Mouse (Mus musculus): ENCODE measurements at regions not wholly inside any gene's neighbourhood (a gene's known extent, or its start where the extent isn't known, plus 50 kb on each side); places are given as distances from the start of the nearest gene placed in this dataset.

DNA sequence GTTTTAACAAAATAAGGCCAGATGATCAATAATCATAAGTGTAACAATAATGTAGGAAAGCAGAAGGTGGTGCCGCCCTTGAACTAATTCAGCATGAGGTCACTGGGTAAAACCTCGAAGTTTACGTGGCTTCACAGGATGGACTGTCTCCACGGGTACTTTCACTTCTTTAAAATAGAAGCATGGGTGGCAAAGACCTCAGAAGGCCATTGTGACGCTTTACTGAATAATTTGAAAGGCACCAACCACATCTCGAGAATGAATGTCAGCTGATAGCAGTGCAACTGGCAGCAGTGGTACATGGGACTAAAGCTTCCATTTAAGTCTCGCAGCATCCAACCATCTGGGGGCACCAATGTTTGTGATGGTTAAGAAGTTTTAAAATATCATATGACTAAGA is 530.6 kb downstream of the Lmo4 start:
- Histone ChIP-seq H3K9ac (ENCODE audit: low read depth, low read length) (no peak overlapping the region), H3K4me2 (no peak overlapping the region), H3K27ac (ENCODE audit: low read depth, low read length) (no peak overlapping the region), H3K4me3 (ENCODE audit: low read depth, low read length) (no peak overlapping the region), H3K36me3 (ENCODE audit: control insufficient read depth, insufficient read depth, low read length) (no peaks in the 10 kb centered on the region), H3K9me3 (ENCODE audit: control insufficient read depth, low read length) (no peaks in the 10 kb centered on the region), H3K4me1 (replicated peaks; ENCODE audit: control insufficient read depth, insufficient read depth, low read length) (no peaks in the 10 kb centered on the region), H3K27me3 (replicated peaks; ENCODE audit: control insufficient read depth, insufficient read depth, low read length) (no peaks in the 10 kb centered on the region)
- DNase-seq (ENCODE audit: low spot score) (no peak), ATAC-seq (replicated peaks; ENCODE audit: low FRiP score) (no peak)
- 85% methylated on average over 7 of the region's 7 CpGs for WGBS

- H3K27ac ChIP-seq (ENCODE audit: low read depth, low read length) = no peak overlapping the region
- no peaks in the 10 kb centered on the region for H3K4me1 ChIP-seq (replicated peaks; ENCODE audit: control insufficient read depth, insufficient read depth, low read length)
- H3K4me3 ChIP-seq (ENCODE audit: low read depth, low read length) = no peak overlapping the region
- no peak overlapping the region for H3K9ac ChIP-seq (ENCODE audit: low read depth, low read length)
- no peak overlapping the region for H3K4me2 ChIP-seq
- no peaks in the 10 kb centered on the region for H3K27me3 ChIP-seq (replicated peaks; ENCODE audit: control insufficient read depth, insufficient read depth, low read length)
- no peaks in the 10 kb centered on the region for H3K9me3 ChIP-seq (ENCODE audit: control insufficient read depth, low read length)
- WGBS = 76% methylated on average over 5 of the region's 5 CpGs
- H3K36me3 ChIP-seq (ENCODE audit: control insufficient read depth, insufficient read depth, low read length) = no peaks in the 10 kb centered on the region
- DNase-seq (ENCODE audit: low spot score) = no peak
- ATAC-seq (replicated peaks; ENCODE audit: low FRiP score) = no peak
These were observed 542.9 kb downstream of the Lmo4 start for GRCm38 (mm10) chr3:143662041-143662685.

DNA sequence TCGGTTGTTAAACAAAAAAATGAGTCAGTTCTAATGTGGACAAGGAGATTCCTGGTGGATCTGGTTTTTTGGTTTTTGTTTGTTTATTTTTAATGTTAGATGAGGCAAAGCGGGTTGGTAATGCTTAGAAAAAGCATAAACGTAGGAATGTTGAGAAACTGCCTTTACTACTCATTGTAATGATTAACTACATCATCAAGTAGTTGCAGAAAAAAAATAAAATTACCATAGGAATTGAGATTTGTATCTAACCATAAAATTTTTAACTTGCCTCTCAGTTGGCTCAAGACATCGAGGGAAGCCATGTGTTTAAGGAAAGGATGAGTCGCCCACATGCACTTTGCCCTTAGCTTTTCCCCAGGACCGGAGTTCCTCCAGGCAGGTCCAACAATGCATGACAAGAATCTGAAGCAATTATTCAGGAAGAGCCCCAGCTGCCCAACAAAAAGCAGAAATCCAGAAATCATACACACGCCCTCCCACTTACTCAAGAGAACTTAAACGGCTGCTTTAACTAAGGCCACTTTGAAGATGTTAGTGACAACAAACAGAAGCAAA is 545.5 kb downstream of the Lmo4 start:
- no peak overlapping the region for H3K27ac ChIP-seq (ENCODE audit: low read depth, low read length)
- H3K27me3 ChIP-seq (replicated peaks; ENCODE audit: control insufficient read depth, insufficient read depth, low read length) = no peaks in the 10 kb centered on the region
- no peaks in the 10 kb centered on the region for H3K4me1 ChIP-seq (replicated peaks; ENCODE audit: control insufficient read depth, insufficient read depth, low read length)
- no peak overlapping the region for H3K9ac ChIP-seq (ENCODE audit: low read depth, low read length)
- ATAC-seq (replicated peaks; ENCODE audit: low FRiP score) (no peak), DNase-seq (ENCODE audit: low spot score) (no peak)
- no peaks in the 10 kb centered on the region for H3K36me3 ChIP-seq (ENCODE audit: control insufficient read depth, insufficient read depth, low read length)
- WGBS = 79% methylated on average over 8 of the region's 8 CpGs
- no peak overlapping the region for H3K4me2 ChIP-seq
- H3K4me3 ChIP-seq (ENCODE audit: low read depth, low read length) = no peak overlapping the region
- H3K9me3 ChIP-seq (ENCODE audit: control insufficient read depth, low read length) = no peaks in the 10 kb centered on the region

DNA sequence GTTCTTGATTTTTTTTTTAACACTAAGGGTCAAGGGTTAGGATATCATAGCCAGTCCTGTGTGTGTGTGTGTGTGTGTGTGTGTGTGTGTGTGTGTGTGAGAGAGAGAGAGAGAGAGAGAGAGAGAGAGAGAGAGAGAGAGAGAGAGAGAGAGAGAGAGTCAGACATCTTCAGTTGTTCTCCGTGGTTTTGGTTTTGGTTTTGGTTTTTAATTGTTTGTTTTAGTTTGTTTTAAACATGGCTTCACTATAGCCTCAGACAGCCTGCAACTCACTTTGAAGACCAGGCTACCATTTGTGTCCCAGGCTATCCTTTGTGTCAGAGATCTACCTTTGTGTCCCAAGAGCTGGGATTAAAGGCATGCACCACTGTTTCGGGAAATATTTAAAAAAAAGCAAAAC is 557.8 kb downstream of the Lmo4 start:
- Histone ChIP-seq H3K4me3 (ENCODE audit: low read depth, low read length) (no peak overlapping the region), H3K4me2 (no peak overlapping the region), H3K27ac (ENCODE audit: low read depth, low read length) (no peak overlapping the region), H3K27me3 (replicated peaks; ENCODE audit: control insufficient read depth, insufficient read depth, low read length) (no peaks in the 10 kb centered on the region), H3K9me3 (ENCODE audit: control insufficient read depth, low read length) (no peaks in the 10 kb centered on the region), H3K36me3 (ENCODE audit: control insufficient read depth, insufficient read depth, low read length) (no peaks in the 10 kb centered on the region), H3K9ac (ENCODE audit: low read depth, low read length) (no peak overlapping the region), H3K4me1 (replicated peaks; ENCODE audit: control insufficient read depth, insufficient read depth, low read length) (no peaks in the 10 kb centered on the region)
- DNase-seq (ENCODE audit: low spot score) (no peak), ATAC-seq (replicated peaks; ENCODE audit: low FRiP score) (no peak)
- WGBS = 85% methylated on average over 2 of the region's 2 CpGs

DNA sequence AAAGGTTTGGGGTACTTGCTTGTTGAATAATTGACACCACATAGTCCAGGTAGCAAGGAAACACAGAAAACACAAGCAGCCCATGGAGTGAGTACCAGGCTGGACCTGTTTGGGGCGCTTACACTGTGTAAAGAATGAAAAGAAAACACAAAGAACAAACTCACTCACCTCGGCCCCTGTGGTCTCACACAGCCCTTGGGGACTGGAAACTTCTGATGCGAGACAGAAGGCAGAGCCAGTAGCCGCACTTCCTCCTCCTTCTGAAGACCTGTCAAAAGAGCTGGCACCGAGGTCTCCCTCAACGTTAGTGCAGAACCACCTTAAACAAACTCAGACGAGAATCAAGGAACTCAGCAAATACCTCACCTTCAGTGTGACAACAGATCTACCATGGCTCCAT is 558.2 kb downstream of the Lmo4 start:
- no peak for ATAC-seq (replicated peaks; ENCODE audit: low FRiP score)

DNA sequence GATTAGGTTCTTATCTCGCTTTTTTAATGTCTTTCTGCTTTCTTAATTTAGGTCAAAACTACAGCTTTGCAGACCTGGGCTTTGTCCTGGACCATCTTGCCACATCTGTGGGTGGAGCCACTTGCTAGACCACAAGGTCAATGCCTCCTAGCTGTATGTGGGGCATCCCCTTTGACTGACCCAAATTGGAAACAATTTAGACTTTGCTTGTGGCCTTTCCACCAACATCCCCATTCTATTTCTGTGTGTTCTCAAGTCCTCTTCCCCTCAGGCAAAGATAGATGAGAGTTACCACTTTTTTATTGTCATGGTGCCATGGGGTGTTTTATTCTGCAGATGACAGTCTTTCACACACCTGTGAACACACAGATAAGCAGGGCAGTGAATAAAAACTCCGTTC is 572.0 kb downstream of the Lmo4 start:
- 71% methylated on average over 2 of the region's 2 CpGs for WGBS
- Histone ChIP-seq H3K4me2 (no peak overlapping the region), H3K9me3 (ENCODE audit: control insufficient read depth, low read length) (no peaks in the 10 kb centered on the region), H3K9ac (ENCODE audit: low read depth, low read length) (no peak overlapping the region), H3K27me3 (replicated peaks; ENCODE audit: control insufficient read depth, insufficient read depth, low read length) (no peaks in the 10 kb centered on the region), H3K4me3 (ENCODE audit: low read depth, low read length) (no peak overlapping the region), H3K36me3 (ENCODE audit: control insufficient read depth, insufficient read depth, low read length) (no peaks in the 10 kb centered on the region), H3K27ac (ENCODE audit: low read depth, low read length) (no peak overlapping the region), H3K4me1 (replicated peaks; ENCODE audit: control insufficient read depth, insufficient read depth, low read length) (no peaks in the 10 kb centered on the region)
- ATAC-seq (replicated peaks; ENCODE audit: low FRiP score) (no peak), DNase-seq (ENCODE audit: low spot score) (no peak)

More for the DNA sequence above, 558.2 kb downstream of the Lmo4 start:
- no peak overlapping the region for H3K27ac ChIP-seq (ENCODE audit: low read depth, low read length)
- H3K4me3 ChIP-seq (ENCODE audit: low read depth, low read length) = no peak overlapping the region
- H3K4me2 ChIP-seq = no peak overlapping the region
- H3K4me1 ChIP-seq (replicated peaks; ENCODE audit: control insufficient read depth, insufficient read depth, low read length) = no peaks in the 10 kb centered on the region
- no peaks in the 10 kb centered on the region for H3K9me3 ChIP-seq (ENCODE audit: control insufficient read depth, low read length)
- no peaks in the 10 kb centered on the region for H3K36me3 ChIP-seq (ENCODE audit: control insufficient read depth, insufficient read depth, low read length)
- H3K9ac ChIP-seq (ENCODE audit: low read depth, low read length) = no peak overlapping the region
- no peaks in the 10 kb centered on the region for H3K27me3 ChIP-seq (replicated peaks; ENCODE audit: control insufficient read depth, insufficient read depth, low read length)
- WGBS = 41% methylated on average over 7 of the region's 7 CpGs
- DNase-seq (ENCODE audit: low spot score) = no peak

GRCm38 (mm10) chr3:143631183-143631582 is 573.8 kb downstream of the Lmo4 start:
- H3K4me3 ChIP-seq (ENCODE audit: low read depth, low read length) = no peak overlapping the region
- H3K27ac ChIP-seq (ENCODE audit: low read depth, low read length) = no peak overlapping the region
- no peaks in the 10 kb centered on the region for H3K27me3 ChIP-seq (replicated peaks; ENCODE audit: control insufficient read depth, insufficient read depth, low read length)
- ATAC-seq (replicated peaks; ENCODE audit: low FRiP score) (no peak), DNase-seq (ENCODE audit: low spot score) (no peak)
- no peaks in the 10 kb centered on the region for H3K4me1 ChIP-seq (replicated peaks; ENCODE audit: control insufficient read depth, insufficient read depth, low read length)
- no peak overlapping the region for H3K4me2 ChIP-seq
- WGBS = 58% methylated on average over 10 of the region's 10 CpGs
- no peaks in the 10 kb centered on the region for H3K9me3 ChIP-seq (ENCODE audit: control insufficient read depth, low read length)
- no peaks in the 10 kb centered on the region for H3K36me3 ChIP-seq (ENCODE audit: control insufficient read depth, insufficient read depth, low read length)
- no peak overlapping the region for H3K9ac ChIP-seq (ENCODE audit: low read depth, low read length)

DNA sequence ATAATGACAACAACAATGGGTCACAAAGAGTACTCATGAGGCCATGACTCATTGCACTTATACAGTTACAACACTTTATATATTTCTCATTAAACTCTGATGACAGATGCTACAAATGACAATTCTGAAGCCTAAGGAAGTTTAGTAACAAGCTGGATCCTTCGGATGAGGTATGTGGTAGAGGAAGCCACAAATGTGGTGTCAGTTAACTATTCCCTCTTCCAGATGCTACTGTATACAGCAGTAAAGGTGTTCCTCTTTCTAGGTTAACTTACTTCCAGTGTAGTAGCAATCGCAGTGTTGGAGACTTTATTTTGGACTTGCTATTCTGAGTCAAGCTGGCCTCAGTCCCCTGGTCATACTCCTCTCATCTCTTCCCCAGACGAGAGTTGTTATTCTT is 580.1 kb downstream of the Lmo4 start:
- Histone ChIP-seq H3K4me2 (no peak overlapping the region), H3K4me3 (ENCODE audit: low read depth, low read length) (no peak overlapping the region), H3K9me3 (ENCODE audit: control insufficient read depth, low read length) (no peaks in the 10 kb centered on the region), H3K27me3 (replicated peaks; ENCODE audit: control insufficient read depth, insufficient read depth, low read length) (no peaks in the 10 kb centered on the region), H3K9ac (ENCODE audit: low read depth, low read length) (no peak overlapping the region), H3K36me3 (ENCODE audit: control insufficient read depth, insufficient read depth, low read length) (no peaks in the 10 kb centered on the region), H3K4me1 (replicated peaks; ENCODE audit: control insufficient read depth, insufficient read depth, low read length) (no peaks in the 10 kb centered on the region), H3K27ac (ENCODE audit: low read depth, low read length) (no peak overlapping the region)
- WGBS = 63% methylated on average over 3 of the region's 3 CpGs
- ATAC-seq (replicated peaks; ENCODE audit: low FRiP score) = no peak
- DNase-seq (ENCODE audit: low spot score) = no peak

- Histone ChIP-seq H3K27ac (ENCODE audit: low read depth, low read length) (no peak overlapping the region), H3K4me3 (ENCODE audit: low read depth, low read length) (no peak overlapping the region), H3K4me1 (replicated peaks; ENCODE audit: control insufficient read depth, insufficient read depth, low read length) (no peaks in the 10 kb centered on the region), H3K9me3 (ENCODE audit: control insufficient read depth, low read length) (no peaks in the 10 kb centered on the region), H3K9ac (ENCODE audit: low read depth, low read length) (no peak overlapping the region), H3K27me3 (replicated peaks; ENCODE audit: control insufficient read depth, insufficient read depth, low read length) (no peaks in the 10 kb centered on the region), H3K4me2 (no peak overlapping the region), H3K36me3 (ENCODE audit: control insufficient read depth, insufficient read depth, low read length) (no peaks in the 10 kb centered on the region)
- no peak for DNase-seq (ENCODE audit: low spot score)
- no peak for ATAC-seq (replicated peaks; ENCODE audit: low FRiP score)
- WGBS = 54% methylated on average over 3 of the region's 3 CpGs
These were observed 582.7 kb downstream of the Lmo4 start for GRCm38 (mm10) chr3:143622275-143622674.
